Mouse (Mus musculus) CH12.LX (cell line): ENCODE data around the gene Hpca. TPM values are rescaled to one million over a fixed set of nuclear protein-coding genes. Genes with fewer than 3 reads are reported as not detected.

Source experiments
- DNase-seq: peaks from one replicate; pipeline ENCODE4 v3.0.0-alpha.2; 2013; ENCODE audit errors: extremely low read depth
- H3K27ac ChIP-seq: 2 replicates; pipeline ENCODE4 v1.5.1; 2012; ENCODE audit warnings: low read depth, mild to moderate bottlenecking, control low read depth, moderate library complexity; ENCODE audit not compliant: insufficient read depth
- H3K27me3 ChIP-seq: replicated peaks from 2 replicates; pipeline ENCODE3; 2012; ENCODE audit warnings: inconsistent platforms
- H3K36me3 ChIP-seq, 2 experiments: replicated peaks in 1 of 2; 2 replicates each; pipeline versions ENCODE3 to v1.6.1; 2012; ENCODE audit warnings: inconsistent platforms in 1 of 2, low read length in 1 of 2, mild to moderate bottlenecking in 1 of 2, mixed read lengths in 1 of 2, moderate library complexity in 1 of 2; ENCODE audit not compliant: control insufficient read depth in 1 of 2, insufficient read depth in 1 of 2
- H3K4me1 ChIP-seq, 2 experiments: 2 replicates each; pipeline ENCODE4 v1.6.1; 2012; ENCODE audit warnings: inconsistent platforms in 1 of 2, moderate library complexity in 1 of 2; ENCODE audit not compliant: insufficient read depth in 2 of 2, control insufficient read depth in 1 of 2
- H3K4me2 ChIP-seq: 2 replicates; pipeline ENCODE4 v1.6.1; 2012; ENCODE audit warnings: low read depth, mild to moderate bottlenecking, control low read depth; ENCODE audit not compliant: poor library complexity, insufficient read depth, severe bottlenecking
- H3K4me3 ChIP-seq, 3 experiments: fragments of 150-350 bp in 1 of 3; sonication (generic) in 1 of 3; replicated peaks in 1 of 3; 2 replicates each; pipeline versions ENCODE3 to v1.5.1; 2011 to 2012; ENCODE audit warnings: low read depth in 2 of 3, low read length in 2 of 3, mild to moderate bottlenecking in 2 of 3, moderate library complexity in 2 of 3, control low read depth in 1 of 3, improper control_type of control experiment in 1 of 3, inconsistent platforms in 1 of 3, mixed read lengths in 1 of 3; ENCODE audit not compliant: poor library complexity in 1 of 3
- H3K79me2 ChIP-seq: replicated peaks from 2 replicates; pipeline ENCODE4 v1.6.1; 2012; ENCODE audit warnings: mild to moderate bottlenecking, moderate library complexity; ENCODE audit not compliant: control insufficient read depth, poor library complexity, insufficient read depth, severe bottlenecking; ENCODE audit errors: extremely low read depth
- H3K9ac ChIP-seq: 2 replicates; pipeline ENCODE4 v1.6.1; 2012; ENCODE audit warnings: low read depth, mild to moderate bottlenecking, control low read depth, moderate library complexity; ENCODE audit not compliant: insufficient read depth
- H3K9me3 ChIP-seq: replicated peaks from 2 replicates; pipeline ENCODE3; 2012; ENCODE audit warnings: low read length, inconsistent platforms, mixed read lengths
- CHD1 ChIP-seq: IDR thresholded peaks from 2 replicates; pipeline ENCODE4 v1.6.1; 2012; ENCODE audit warnings: low read depth, low read length, improper control_type of control experiment, inconsistent platforms
- CTCF ChIP-seq, 2 experiments: IDR thresholded peaks in 1 of 2; conservative IDR thresholded peaks in 1 of 2; 2 replicates each; pipeline ENCODE4 v1.5.1; 2011 to 2012; ENCODE audit warnings: low read depth in 2 of 2, low read length in 2 of 2, improper control_type of control experiment in 1 of 2, inconsistent platforms in 1 of 2, mild to moderate bottlenecking in 1 of 2, moderate library complexity in 1 of 2
- HCFC1 ChIP-seq: IDR thresholded peaks from 2 replicates; pipeline ENCODE4 v1.6.1; 2012; ENCODE audit warnings: low read depth, mild to moderate bottlenecking, inconsistent platforms, low read length, improper control_type of control experiment
- IRF4 ChIP-seq: IDR thresholded peaks from 2 replicates; pipeline ENCODE4 v1.6.1; 2014; ENCODE audit warnings: low read depth, mild to moderate bottlenecking, inconsistent platforms, low read length, improper control_type of control experiment
- JUN ChIP-seq: IDR thresholded peaks from 2 replicates; pipeline ENCODE4 v1.6.1; 2011; ENCODE audit warnings: low read depth, mild to moderate bottlenecking, low read length, improper control_type of control experiment, moderate library complexity; ENCODE audit not compliant: insufficient read depth
- JUND ChIP-seq: conservative IDR thresholded peaks from 2 replicates; pipeline ENCODE4 v1.6.1; 2011; ENCODE audit warnings: low read depth, low read length, improper control_type of control experiment
- MAX ChIP-seq: IDR thresholded peaks from 2 replicates; pipeline ENCODE4 v1.6.1; 2011; ENCODE audit warnings: low read length, improper control_type of control experiment
- MAZ ChIP-seq: IDR thresholded peaks from 2 replicates; pipeline ENCODE4 v1.6.1; 2012; ENCODE audit warnings: low read depth, mild to moderate bottlenecking, inconsistent platforms, low read length, improper control_type of control experiment, moderate library complexity
- NELFE ChIP-seq: IDR thresholded peaks from 2 replicates; pipeline ENCODE4 v1.6.1; 2011; ENCODE audit warnings: low read depth, low read length, improper control_type of control experiment
- NRF1 ChIP-seq: IDR thresholded peaks from 2 replicates; pipeline ENCODE4 v1.6.1; 2014; ENCODE audit warnings: low read depth, mild to moderate bottlenecking, inconsistent platforms, low read length, improper control_type of control experiment, moderate library complexity
- POLR2A ChIP-seq: IDR thresholded peaks from 2 replicates; pipeline ENCODE4 v1.6.1; 2011; ENCODE audit warnings: low read depth, mild to moderate bottlenecking, improper control_type of control experiment, low read length
- POLR2AphosphoS2 ChIP-seq: IDR thresholded peaks from 2 replicates; pipeline ENCODE4 v1.6.1; 2011; ENCODE audit warnings: low read depth, low read length, improper control_type of control experiment
- SIN3A ChIP-seq: IDR thresholded peaks from 2 replicates; pipeline ENCODE4 v1.6.1; 2012; ENCODE audit warnings: low read length, improper control_type of control experiment, inconsistent platforms
- TBP ChIP-seq: conservative IDR thresholded peaks from 2 replicates; pipeline ENCODE4 v1.6.1; 2011; ENCODE audit warnings: low read depth, low read length, improper control_type of control experiment
- TCF12 ChIP-seq: IDR thresholded peaks from 2 replicates; pipeline ENCODE4 v1.6.1; 2014; ENCODE audit warnings: low read depth, mild to moderate bottlenecking, inconsistent platforms, low read length, improper control_type of control experiment
- ZKSCAN1 ChIP-seq: IDR thresholded peaks from 2 replicates; pipeline ENCODE4 v1.6.1; 2012; ENCODE audit warnings: low read depth, inconsistent platforms, low read length, improper control_type of control experiment, borderline replicate concordance
- ZMIZ1 ChIP-seq: IDR thresholded peaks from 2 replicates; pipeline ENCODE4 v1.6.1; 2012; ENCODE audit warnings: low read depth, mild to moderate bottlenecking, inconsistent platforms, low read length, improper control_type of control experiment
- dilution Hi-C: fragments of 300-500 bp; cut with MboI; formaldehyde crosslinking; loops from 2 replicates; pipeline ENCODE4 v1.14.3; 2020; ENCODE audit warnings: low sequenced_read_pairs; ENCODE audit not compliant: extremely low pct_unique_long_range_greater_than_20kb, extremely low pct_ligation_motif_present
- in situ Hi-C: fragments of 300-500 bp; cut with MboI; formaldehyde crosslinking; loops from 3 replicates; pipeline ENCODE4 v1.14.3; 2019; ENCODE audit warnings: low sequenced_read_pairs, low pct_ligation_motif_present, low pct_unique_long_range_greater_than_20kb, mixed read lengths
- polyA plus RNA-seq: library from polyadenylated mRNA; unstranded; fragments of >175 nt; gene quantifications from 2 replicates; pipeline ENCODE4 v1.2.1, GENCODE M21; 2012; ENCODE audit warnings: low read depth; ENCODE audit not compliant: insufficient read length
- total RNA-seq, 2 experiments: library from RNA; depleted of rRNA; stranded (reverse); fragments of 300-350 nt in 1 of 2; fragments of >200 nt in 1 of 2; gene quantifications; 2 replicates each; pipeline ENCODE4 v1.2.3; 2012 to 2014

The Hpca gene
- total and polyA plus RNA-seq, 3 experiments, result 1.3 to 28.5 (median 2.9) TPM

GRCm38 (mm10) chr4:129107348-129107899 is 14.4 kb downstream of the Hpca start:
- no peak overlapping the region for H3K9ac ChIP-seq
- dilution Hi-C loops (no loop called here), in situ Hi-C loops (no loop called here)
- no peak for TF ChIP-seq ZMIZ1
- TF ChIP-seq JUN, result no peak
- no peak for TF ChIP-seq CHD1
- no peak for TF ChIP-seq MAX
- TF ChIP-seq TBP, result no peak
- TF ChIP-seq POLR2A, result no peak
- no peak for TF ChIP-seq POLR2AphosphoS2
- no peak for TF ChIP-seq IRF4
- no peak for TF ChIP-seq MAZ
- no peak for TF ChIP-seq NELFE
- no peak for TF ChIP-seq HCFC1
- TF ChIP-seq NRF1, result no peak
- H3K27ac ChIP-seq, result no peak overlapping the region
- peaks cover 57% of the 10 kb centered on the region for H3K27me3 ChIP-seq
- peaks cover 0 to 5% of the 10 kb centered on the region in 2 experiments; a peak in 3 of 4 replicates for H3K4me1 ChIP-seq
- H3K79me2 ChIP-seq, result no peaks in the 10 kb centered on the region
- H3K9me3 ChIP-seq, result no peaks in the 10 kb centered on the region
- no peaks in the 10 kb centered on the region for H3K36me3 ChIP-seq
- no peak for DNase-seq
- no peak overlapping the region for H3K4me2 ChIP-seq
- no peak overlapping the region for H3K4me3 ChIP-seq

DNA sequence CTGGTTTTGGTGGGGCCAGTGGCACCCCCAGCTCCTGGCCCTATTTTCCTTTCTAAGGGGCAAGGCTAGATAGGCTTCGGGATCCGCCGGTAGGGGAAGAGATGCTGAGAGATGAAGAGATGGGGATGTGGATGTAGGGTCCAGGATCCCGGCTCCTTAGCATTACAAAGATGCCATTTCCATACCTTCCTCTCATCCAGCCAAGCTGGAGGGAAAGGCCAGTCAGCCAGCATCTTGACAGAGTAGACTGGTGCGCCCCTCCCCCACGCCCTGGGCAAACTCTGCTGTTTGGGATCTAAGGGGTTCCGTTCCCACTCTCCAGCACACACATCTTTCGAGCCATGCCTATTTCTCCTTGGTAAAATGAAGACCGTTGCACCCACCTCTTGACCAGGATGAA is 15.8 kb downstream of the Hpca start:
- in situ Hi-C loops, result no loop called here
- no peak overlapping the region for H3K4me2 ChIP-seq

More for the DNA sequence above, 15.8 kb downstream of the Hpca start:
- Histone ChIP-seq H3K9ac (no peak overlapping the region), H3K79me2 (no peaks in the 10 kb centered on the region), H3K4me3 (no peak overlapping the region), H3K36me3 (no peaks in the 10 kb centered on the region), H3K27me3 (peaks cover 53% of the 10 kb centered on the region), H3K9me3 (no peaks in the 10 kb centered on the region), H3K27ac (no peak overlapping the region), H3K4me1 (peaks cover 0 to 8% of the 10 kb centered on the region in 2 experiments; a peak in 2 of 4 replicates)
- dilution Hi-C loops, result no loop called here
- no peak for TF ChIP-seq CTCF (conservative IDR thresholded peaks at IDR 0.05 in 1 of 2, IDR thresholded peaks at IDR 0.05 in 1 of 2; ENCODE audit: low read depth in 2 of 2, low read length in 2 of 2)
- TF ChIP-seq SIN3A, result no peak
- no peak for TF ChIP-seq IRF4
- no peak for TF ChIP-seq TCF12
- TF ChIP-seq POLR2AphosphoS2, result no peak
- no peak for TF ChIP-seq MAZ
- no peak for TF ChIP-seq JUND
- TF ChIP-seq ZKSCAN1, result no peak
- TF ChIP-seq POLR2A, result no peak
- DNase-seq, result no peak
